Mouse (Mus musculus) erythroblast, embryonic 14.5 days (primary cell): Measurements from ENCODE around the gene Agap1.

Experiments used
- GATA1 ChIP-seq: IDR thresholded peaks from 2 replicates; pipeline ENCODE4 v1.6.1; 2012; ENCODE audit warnings: low read length, inconsistent platforms, mixed read lengths
- TAL1 ChIP-seq: IDR thresholded peaks from 3 replicates; pipeline ENCODE4 v1.6.1; 2012; ENCODE audit warnings: low read length, inconsistent platforms, mixed read lengths

GRCm38 (mm10) chr1:89414563-89414962 lies 40.0 kb upstream of the Agap1 start:
- TF ChIP-seq GATA1 (no peak), TAL1 (no peak)
